Mouse (Mus musculus): ENCODE measurements at regions not wholly inside any gene's neighbourhood (a gene's known extent, or its start where the extent isn't known, plus 50 kb on each side); places are given as distances from the start of the nearest gene placed in this dataset.

GRCm38 (mm10) chr12:25355217-25355616, 258.3 kb upstream of the Id2 start:
- TF ChIP-seq POLR2A (IDR thresholded peaks at IDR 0.05; ENCODE audit: borderline replicate concordance, low read depth, low read length) (no peak), CTCF (IDR thresholded peaks at IDR 0.05; ENCODE audit: low read depth, low read length) (no peak)

All from bone marrow macrophage, adult 2 months (primary cell).